27 mouse cellular contexts compared by ENCODE assay signal in the genomic region with DNA sequence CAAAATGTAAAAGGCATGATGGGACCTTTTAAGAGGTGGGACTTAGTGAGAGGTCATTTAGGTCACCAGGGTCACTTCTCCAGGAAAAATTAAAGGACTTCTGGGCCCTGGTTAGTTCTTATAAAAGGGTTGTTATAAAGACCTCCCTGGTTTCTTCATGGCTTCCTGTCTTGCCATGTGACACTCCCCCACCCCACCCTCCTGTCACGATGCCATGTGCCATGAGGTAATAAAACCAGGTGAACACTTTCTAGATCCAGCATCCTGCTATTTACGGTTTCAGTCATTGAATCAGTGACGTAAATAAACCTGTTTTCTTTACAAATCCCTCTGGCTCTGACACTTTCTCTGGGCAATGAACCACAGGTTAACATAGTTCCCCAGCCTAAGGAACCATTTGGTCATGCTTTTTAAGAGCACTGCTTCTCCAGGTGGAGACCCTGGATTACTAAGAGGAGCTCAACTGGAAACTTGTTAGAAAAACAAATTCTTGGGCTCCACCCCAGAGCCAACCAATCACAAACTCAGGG.
DNase-seq lines count a peak whose midpoint lies in the region; ATAC-seq lines count a peak whose summit lies in the region.
"Had no signal": no experiment of that assay in that cellular context is flagged by ENCODE, and none has a peak within 500 bp of the region (broad histone marks: within the 10 kb centered on the region; RNA-seq: fewer than 3 reads in every experiment).

No protein-coding gene starts in this region.

- H3K27me3 ChIP-seq in kidney, embryonic 14.5 days (ENCODE audit: control insufficient read depth, insufficient read depth, low read length), result no peaks in the 10 kb centered on the region
- H3K27me3 ChIP-seq: CH12.LX; forebrain, embryonic 13.5 days; heart, embryonic 13.5 days; hindbrain, embryonic 12.5 days; Patski had no signal

- H3K36me3 ChIP-seq in kidney, embryonic 14.5 days (ENCODE audit: control insufficient read depth, insufficient read depth, low read length), result no peaks in the 10 kb centered on the region
- H3K36me3 ChIP-seq: forebrain, embryonic 10.5 days; G1E; heart, embryonic 10.5 days; heart, embryonic 13.5 days; hindbrain, embryonic 12.5 days had no signal

- peak; percentile 53 for DNase-seq in kidney, adult 18-20 months
- DNase-seq in kidney, adult 8-10 months, result peak; percentile 48 to 67
- DNase-seq in kidney, postnatal 10 days, result peak; percentile 34
- peak; percentile 49 to 57 for DNase-seq in kidney, postnatal 36 days
- no peak for DNase-seq in spleen, adult 12 weeks (ENCODE audit: low spot score)
- DNase-seq in thymus, postnatal 10 days (ENCODE audit: low spot score in 2 of 2), result no peak
- DNase-seq: adrenal gland, postnatal 10 days; adrenal gland, postnatal 36 days; B cell, adult 2 months; cerebellum, adult 18-20 months; cerebellum, adult 9-10 months; cerebellum, postnatal 14 days; gastrocnemius, postnatal 10 days; gastrocnemius, postnatal 36 days; heart, adult 2 months; heart, postnatal 14 days; heart, postnatal 4 days had no signal

- no peak overlapping the region for H3K4me2 ChIP-seq in kidney, embryonic 14.5 days (replicated peaks; ENCODE audit: low read depth, low read length)
- H3K4me2 ChIP-seq: forebrain, embryonic 13.5 days; heart, embryonic 13.5 days; hindbrain, embryonic 12.5 days had no signal

- H3K4me1 ChIP-seq in kidney, embryonic 14.5 days (ENCODE audit: control insufficient read depth, insufficient read depth, low read length), result no peaks in the 10 kb centered on the region
- H3K4me1 ChIP-seq: forebrain, embryonic 13.5 days had no signal

- ATAC-seq in kidney, embryonic 14.5 days (ENCODE audit: low FRiP score, low TSS enrichment), result no peak
- ATAC-seq: forebrain, embryonic 13.5 days; forebrain, embryonic 16.5 days; Patski had no signal

- no peak overlapping the region for H3K27ac ChIP-seq in kidney, embryonic 14.5 days (ENCODE audit: low read depth, low read length)
- H3K27ac ChIP-seq: forebrain, embryonic 10.5 days; forebrain, embryonic 13.5 days; heart, adult 2 months; heart, embryonic 10.5 days; heart, embryonic 13.5 days; hindbrain, embryonic 12.5 days had no signal

- no peak overlapping the region for H3K9ac ChIP-seq in kidney, embryonic 14.5 days (ENCODE audit: low read depth, low read length)
- H3K9ac ChIP-seq: forebrain, embryonic 13.5 days; heart, embryonic 13.5 days; hindbrain, embryonic 12.5 days had no signal

- WGBS in kidney, embryonic 14.5 days, result 58% methylated on average over 3 of the region's 3 CpGs

- no peak overlapping the region for H3K4me3 ChIP-seq in kidney, embryonic 14.5 days (ENCODE audit: low read length)
- H3K4me3 ChIP-seq: forebrain, embryonic 10.5 days; forebrain, embryonic 13.5 days; heart, adult 2 months; heart, embryonic 10.5 days; heart, embryonic 13.5 days; hindbrain, embryonic 12.5 days had no signal

- H3K9me3 ChIP-seq in kidney, embryonic 14.5 days (ENCODE audit: control insufficient read depth, low read length), result no peaks in the 10 kb centered on the region
- H3K9me3 ChIP-seq: forebrain, embryonic 10.5 days; forebrain, embryonic 13.5 days; heart, embryonic 10.5 days; heart, embryonic 13.5 days; hindbrain, embryonic 12.5 days had no signal

Comparison
In these comparisons a context has a peak if more than half of its experiments do, and no peak if none do; other contexts are left out.
1. DNase-seq: peak in kidney, adult 18-20 months (single experiment), kidney, adult 8-10 months (2 of 2), kidney, postnatal 10 days (single experiment) and kidney, postnatal 36 days (2 of 2); none in spleen, adult 12 weeks (single experiment) and thymus, postnatal 10 days (0 of 2).